Mouse (Mus musculus): ENCODE results near the gene Plekhm3. TPM values are rescaled to one million over a fixed set of nuclear protein-coding genes. Genes with fewer than 3 reads are reported as not detected.

The Plekhm3 gene
- polyA plus RNA-seq, 1 experiment from 2014 or later: 10.9 TPM

DNA sequence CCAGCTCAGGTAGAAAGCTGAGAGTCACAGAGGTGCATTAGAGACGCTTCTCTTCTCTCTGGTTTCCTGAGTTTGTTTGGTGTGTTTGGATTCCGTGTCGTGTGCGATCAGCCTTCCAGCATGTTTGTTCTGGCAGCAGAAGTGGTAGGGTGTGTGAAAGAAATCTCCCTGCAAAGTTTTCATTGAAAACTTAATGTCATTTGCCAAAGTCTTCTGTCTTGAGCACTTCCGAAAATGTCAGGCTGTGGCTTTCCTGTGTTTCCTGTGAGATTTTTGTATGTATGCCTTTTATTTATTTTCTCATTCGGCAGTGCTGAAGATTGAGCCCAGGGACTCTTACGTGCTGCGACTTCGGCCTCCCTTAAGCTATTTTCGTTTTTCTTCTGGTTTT lies 200.0 kb downstream of the Plekhm3 start:
- H3K36me3 ChIP-seq (ENCODE audit: control insufficient read depth, insufficient read depth): no peaks in the 10 kb centered on the region
- H3K9ac ChIP-seq (replicated peaks; ENCODE audit: low read depth, low read length): no peak overlapping the region
- H3K27me3 ChIP-seq (replicated peaks; ENCODE audit: control insufficient read depth, insufficient read depth, low read length): 0 out of 2 replicates have a peak, but pooled peaks cover 2% of the 10 kb centered on the region
- 84% methylated on average over 10 of the region's 10 CpGs for WGBS
- H3K4me2 ChIP-seq (ENCODE audit: low read length): no peak overlapping the region
- no peaks in the 10 kb centered on the region for H3K9me3 ChIP-seq (ENCODE audit: control insufficient read depth, low read length)
- ATAC-seq: no peak
- no peaks in the 10 kb centered on the region for H3K4me1 ChIP-seq (replicated peaks; ENCODE audit: control insufficient read depth, insufficient read depth, low read length)
- no peak overlapping the region for H3K4me3 ChIP-seq (replicated peaks; ENCODE audit: low read length)
- H3K27ac ChIP-seq (ENCODE audit: low read length): no peak overlapping the region

DNA sequence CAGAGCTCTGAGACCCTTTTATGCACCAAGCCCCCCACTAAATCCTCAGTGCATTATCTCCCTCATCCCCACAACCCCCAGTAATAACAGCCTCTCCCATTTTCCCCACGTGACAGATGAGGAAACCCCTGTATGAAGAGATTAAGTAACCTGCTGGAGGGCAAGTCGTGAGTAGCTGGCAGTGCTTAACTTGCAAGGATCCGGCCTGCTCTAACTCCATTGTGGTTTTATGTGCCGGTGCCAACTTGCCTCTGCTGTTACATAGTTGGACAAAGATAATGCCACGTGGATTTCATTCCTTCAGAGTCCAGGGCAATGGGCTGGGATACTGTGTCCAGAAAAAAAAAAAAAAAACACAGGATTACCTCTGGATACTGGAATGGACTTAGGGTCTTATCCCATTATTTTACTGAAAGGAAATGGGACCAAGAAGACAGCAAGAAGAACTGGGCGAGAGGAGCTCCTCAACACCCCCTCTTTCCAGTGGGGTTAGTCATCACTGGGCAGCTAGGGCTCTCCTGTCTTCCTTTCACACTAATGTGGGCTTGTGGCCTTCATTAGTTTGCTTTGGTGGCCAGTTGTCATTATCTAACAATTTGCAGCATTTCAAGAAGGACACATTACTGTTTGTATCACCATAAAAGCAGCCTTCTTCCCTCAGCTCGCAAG lies 200.5 kb downstream of the Plekhm3 start:
- Histone ChIP-seq H3K4me1 (replicated peaks; ENCODE audit: control insufficient read depth, insufficient read depth, low read length) (no peaks in the 10 kb centered on the region), H3K36me3 (ENCODE audit: control insufficient read depth, insufficient read depth) (no peaks in the 10 kb centered on the region), H3K27ac (ENCODE audit: low read length) (no peak overlapping the region), H3K4me3 (replicated peaks; ENCODE audit: low read length) (no peak overlapping the region), H3K4me2 (ENCODE audit: low read length) (no peak overlapping the region), H3K9me3 (ENCODE audit: control insufficient read depth, low read length) (no peaks in the 10 kb centered on the region), H3K9ac (replicated peaks; ENCODE audit: low read depth, low read length) (no peak overlapping the region), H3K27me3 (replicated peaks; ENCODE audit: control insufficient read depth, insufficient read depth, low read length) (0 out of 2 replicates have a peak, but pooled peaks cover 2% of the 10 kb centered on the region)
- ATAC-seq: no peak
- 53% methylated on average over 7 of the region's 7 CpGs for WGBS

DNA sequence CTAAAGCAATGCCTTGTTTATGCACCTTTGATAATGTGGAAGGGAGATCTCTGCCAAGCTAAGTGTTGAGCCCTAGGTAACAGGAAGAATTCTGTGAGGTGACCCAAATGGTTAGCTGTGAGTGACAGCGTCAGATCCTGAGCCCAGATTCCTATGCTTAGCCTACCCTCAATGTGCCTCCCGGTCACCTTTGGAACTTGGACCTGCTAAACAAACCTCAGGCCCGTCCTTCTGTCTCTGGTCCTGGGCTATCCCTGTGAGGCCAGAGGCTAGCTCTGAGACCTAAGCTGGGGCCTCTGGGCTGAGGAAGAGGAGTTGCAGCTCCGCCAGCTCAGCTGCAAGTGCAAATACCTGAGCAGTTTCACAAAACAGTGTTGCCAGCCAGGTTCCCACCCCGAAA lies 202.0 kb downstream of the Plekhm3 start:
- no peak overlapping the region for H3K27ac ChIP-seq (ENCODE audit: low read length)
- no peak overlapping the region for H3K9ac ChIP-seq (replicated peaks; ENCODE audit: low read depth, low read length)
- no peaks in the 10 kb centered on the region for H3K4me1 ChIP-seq (replicated peaks; ENCODE audit: control insufficient read depth, insufficient read depth, low read length)
- no peaks in the 10 kb centered on the region for H3K36me3 ChIP-seq (ENCODE audit: control insufficient read depth, insufficient read depth)
- 0 out of 2 replicates have a peak, but pooled peaks cover 2% of the 10 kb centered on the region for H3K27me3 ChIP-seq (replicated peaks; ENCODE audit: control insufficient read depth, insufficient read depth, low read length)
- no peak for ATAC-seq
- H3K4me2 ChIP-seq (ENCODE audit: low read length): no peak overlapping the region
- no peak overlapping the region for H3K4me3 ChIP-seq (replicated peaks; ENCODE audit: low read length)
- WGBS: 94% methylated on average over 5 of the region's 5 CpGs
- no peaks in the 10 kb centered on the region for H3K9me3 ChIP-seq (ENCODE audit: control insufficient read depth, low read length)

DNA sequence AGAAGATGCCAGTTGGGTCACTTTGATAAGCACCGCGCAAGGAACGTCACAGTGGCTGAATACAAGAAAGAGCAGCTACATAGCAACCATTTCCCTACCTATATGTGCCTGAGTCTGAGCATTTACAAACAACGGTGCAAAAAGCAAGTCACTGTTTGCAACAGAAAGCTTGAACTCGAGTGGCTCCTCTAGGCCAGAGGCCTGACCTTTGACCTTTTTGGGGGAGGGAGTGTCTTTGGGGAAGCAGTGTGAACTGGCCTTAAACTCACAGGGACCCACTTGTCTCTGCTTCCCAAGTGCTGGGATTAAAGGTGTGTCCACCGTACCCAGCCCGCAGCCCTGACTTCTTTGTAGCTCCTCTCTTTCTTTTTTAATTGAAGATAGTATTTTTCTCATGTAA lies 203.0 kb downstream of the Plekhm3 start:
- 77% methylated on average over 7 of the region's 7 CpGs for WGBS
- H3K9ac ChIP-seq (replicated peaks; ENCODE audit: low read depth, low read length): no peak overlapping the region
- H3K4me3 ChIP-seq (replicated peaks; ENCODE audit: low read length): no peak overlapping the region
- no peak for ATAC-seq
- H3K9me3 ChIP-seq (ENCODE audit: control insufficient read depth, low read length): no peaks in the 10 kb centered on the region
- no peaks in the 10 kb centered on the region for H3K36me3 ChIP-seq (ENCODE audit: control insufficient read depth, insufficient read depth)
- no peak overlapping the region for H3K27ac ChIP-seq (ENCODE audit: low read length)
- H3K27me3 ChIP-seq (replicated peaks; ENCODE audit: control insufficient read depth, insufficient read depth, low read length): 0 out of 2 replicates have a peak, but pooled peaks cover 2% of the 10 kb centered on the region
- no peaks in the 10 kb centered on the region for H3K4me1 ChIP-seq (replicated peaks; ENCODE audit: control insufficient read depth, insufficient read depth, low read length)
- no peak overlapping the region for H3K4me2 ChIP-seq (ENCODE audit: low read length)

DNA sequence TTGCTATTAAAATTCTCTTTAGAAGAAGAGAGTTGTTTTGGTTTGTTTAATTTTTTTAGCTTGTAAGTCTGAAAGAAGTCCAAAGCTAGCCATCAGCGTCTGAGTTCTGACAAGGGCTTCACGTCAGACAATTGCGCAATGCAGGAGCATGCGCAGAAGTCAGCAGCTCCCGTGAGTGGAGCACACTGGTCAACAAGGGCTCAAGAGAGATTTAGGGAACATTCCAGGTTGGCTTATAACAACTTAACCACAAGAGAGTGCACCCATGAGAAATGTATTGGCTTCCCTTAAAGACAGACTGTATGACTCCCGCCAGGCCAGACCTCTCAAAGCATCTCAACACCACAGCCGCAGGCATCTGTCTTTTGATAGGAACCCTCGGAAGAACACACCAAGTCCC lies 203.5 kb downstream of the Plekhm3 start:
- no peaks in the 10 kb centered on the region for H3K36me3 ChIP-seq (ENCODE audit: control insufficient read depth, insufficient read depth)
- no peak overlapping the region for H3K4me3 ChIP-seq (replicated peaks; ENCODE audit: low read length)
- no peak for ATAC-seq
- no peak overlapping the region for H3K27ac ChIP-seq (ENCODE audit: low read length)
- H3K9me3 ChIP-seq (ENCODE audit: control insufficient read depth, low read length): no peaks in the 10 kb centered on the region
- 89% methylated on average over 8 of the region's 8 CpGs for WGBS
- 0 out of 2 replicates have a peak, but pooled peaks cover 2% of the 10 kb centered on the region for H3K27me3 ChIP-seq (replicated peaks; ENCODE audit: control insufficient read depth, insufficient read depth, low read length)
- no peak overlapping the region for H3K4me2 ChIP-seq (ENCODE audit: low read length)
- H3K4me1 ChIP-seq (replicated peaks; ENCODE audit: control insufficient read depth, insufficient read depth, low read length): no peaks in the 10 kb centered on the region
- no peak overlapping the region for H3K9ac ChIP-seq (replicated peaks; ENCODE audit: low read depth, low read length)

DNA sequence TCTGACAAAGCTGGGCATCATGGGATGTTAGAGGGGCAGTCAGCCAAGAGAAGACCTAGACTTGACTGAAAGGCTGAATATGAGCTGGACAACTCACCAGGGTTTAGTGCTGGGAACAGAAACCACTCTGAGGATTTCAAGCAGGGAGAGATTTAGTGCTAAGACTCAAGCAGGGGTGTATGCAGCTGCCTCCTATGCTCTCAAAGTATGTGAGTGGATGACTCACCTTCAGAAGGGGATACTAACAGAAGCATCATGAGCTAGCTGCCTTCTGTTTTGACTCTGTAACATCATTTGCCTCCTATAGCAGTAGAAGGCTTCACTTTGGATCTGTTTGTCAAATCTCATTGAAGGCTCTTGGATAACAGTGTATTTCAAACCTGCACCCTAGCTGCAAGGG lies 212.0 kb downstream of the Plekhm3 start:
- Histone ChIP-seq H3K4me2 (ENCODE audit: low read length) (no peak overlapping the region), H3K4me3 (replicated peaks; ENCODE audit: low read length) (no peak overlapping the region), H3K4me1 (replicated peaks; ENCODE audit: control insufficient read depth, insufficient read depth, low read length) (no peaks in the 10 kb centered on the region), H3K9ac (replicated peaks; ENCODE audit: low read depth, low read length) (no peak overlapping the region), H3K27me3 (replicated peaks; ENCODE audit: control insufficient read depth, insufficient read depth, low read length) (0 out of 2 replicates have a peak, but pooled peaks cover 2% of the 10 kb centered on the region), H3K27ac (ENCODE audit: low read length) (no peak overlapping the region), H3K36me3 (ENCODE audit: control insufficient read depth, insufficient read depth) (no peaks in the 10 kb centered on the region), H3K9me3 (ENCODE audit: control insufficient read depth, low read length) (no peaks in the 10 kb centered on the region)
- ATAC-seq: no peak

- no peak for ATAC-seq
- no peak overlapping the region for H3K4me3 ChIP-seq (replicated peaks; ENCODE audit: low read length)
- H3K4me1 ChIP-seq (replicated peaks; ENCODE audit: control insufficient read depth, insufficient read depth, low read length): peaks cover 10% of the 10 kb centered on the region
- H3K36me3 ChIP-seq (ENCODE audit: control insufficient read depth, insufficient read depth): no peaks in the 10 kb centered on the region
- peaks cover 17% of the 10 kb centered on the region for H3K27me3 ChIP-seq (replicated peaks; ENCODE audit: control insufficient read depth, insufficient read depth, low read length)
- H3K4me2 ChIP-seq (ENCODE audit: low read length): no peak overlapping the region
- no peak overlapping the region for H3K9ac ChIP-seq (replicated peaks; ENCODE audit: low read depth, low read length)
- H3K27ac ChIP-seq (ENCODE audit: low read length): no peak overlapping the region
- 89% methylated on average over 18 of the region's 18 CpGs for WGBS
- no peaks in the 10 kb centered on the region for H3K9me3 ChIP-seq (ENCODE audit: control insufficient read depth, low read length)
Measured at GRCm38 (mm10) chr1:64742741-64743408, 213.7 kb downstream of the Plekhm3 start.

DNA sequence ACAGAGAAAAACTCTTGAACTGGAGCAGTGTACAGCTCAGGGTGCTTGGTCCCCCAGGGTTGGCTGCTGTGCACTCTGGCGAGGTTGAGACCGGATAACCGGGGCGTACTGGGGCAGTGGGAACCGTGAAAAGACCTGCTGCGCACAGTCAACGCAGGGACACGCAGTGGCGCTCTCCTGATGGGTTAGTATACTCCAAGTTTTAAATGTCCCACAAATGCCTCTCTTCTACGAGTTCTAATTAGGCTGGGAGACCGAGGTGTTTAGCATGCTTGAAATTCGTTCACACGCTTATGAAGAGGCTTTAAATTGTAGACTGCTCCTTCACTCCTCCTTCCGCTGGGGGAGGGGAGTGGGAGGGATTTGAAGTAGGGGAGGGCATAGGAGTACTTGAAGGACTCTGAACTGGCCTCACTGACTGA lies 218.0 kb downstream of the Plekhm3 start:
- 0% methylated on average over 14 of the region's 14 CpGs for WGBS
- Histone ChIP-seq H3K9me3 (ENCODE audit: control insufficient read depth, low read length) (no peaks in the 10 kb centered on the region), H3K9ac (replicated peaks; ENCODE audit: low read depth, low read length) (no peak overlapping the region), H3K4me2 (ENCODE audit: low read length) (peak overlapping the region; percentile 98), H3K36me3 (ENCODE audit: control insufficient read depth, insufficient read depth) (no peaks in the 10 kb centered on the region), H3K4me1 (replicated peaks; ENCODE audit: control insufficient read depth, insufficient read depth, low read length) (peaks cover 45% of the 10 kb centered on the region), H3K27me3 (replicated peaks; ENCODE audit: control insufficient read depth, insufficient read depth, low read length) (peaks cover 43% of the 10 kb centered on the region), H3K4me3 (replicated peaks; ENCODE audit: low read length) (peak overlapping the region; percentile 11; the same call in 1 of the 2 replicates), H3K27ac (ENCODE audit: low read length) (no peak overlapping the region)
- no peak for ATAC-seq

DNA sequence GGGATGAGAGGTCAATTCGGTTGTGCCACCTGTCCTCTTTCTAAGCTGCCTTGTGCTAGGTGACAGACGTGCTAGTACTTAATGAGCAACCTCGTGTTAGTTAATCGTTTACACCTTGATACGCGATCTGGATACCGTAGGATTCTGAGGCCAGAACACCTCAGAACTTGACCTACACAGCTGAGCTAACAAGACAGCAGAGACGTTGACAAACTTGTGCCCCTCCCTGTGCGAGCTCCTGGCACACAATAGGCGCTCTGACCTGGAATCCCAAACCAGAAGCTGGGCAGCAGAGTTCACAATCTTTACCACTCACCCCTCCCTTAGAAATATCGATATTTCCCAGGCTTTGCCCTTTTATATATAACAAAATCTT lies 218.5 kb downstream of the Plekhm3 start:
- Histone ChIP-seq H3K36me3 (ENCODE audit: control insufficient read depth, insufficient read depth) (no peaks in the 10 kb centered on the region), H3K4me1 (replicated peaks; ENCODE audit: control insufficient read depth, insufficient read depth, low read length) (peaks cover 45% of the 10 kb centered on the region), H3K4me2 (ENCODE audit: low read length) (peak overlapping the region; percentile 98), H3K9ac (replicated peaks; ENCODE audit: low read depth, low read length) (no peak overlapping the region), H3K27me3 (replicated peaks; ENCODE audit: control insufficient read depth, insufficient read depth, low read length) (peaks cover 47% of the 10 kb centered on the region), H3K4me3 (replicated peaks; ENCODE audit: low read length) (peak overlapping the region; percentile 66), H3K9me3 (ENCODE audit: control insufficient read depth, low read length) (no peaks in the 10 kb centered on the region), H3K27ac (ENCODE audit: low read length) (no peak overlapping the region)
- 0% methylated on average over 11 of the region's 11 CpGs for WGBS
- no peak for ATAC-seq

Data from forebrain, embryonic 16.5 days (tissue).